Mouse (Mus musculus) embryo, embryonic 10 days (tissue): Measurements from ENCODE around the gene Herpud2.
"Not testable (repeated sequence)": the region's sequence is repeated elsewhere in the genome, so short reads cannot be mapped to it uniquely, and the experiment has no call there.

ENCODE experiments used
- DNase-seq: peaks from one replicate; pipeline ENCODE4 v3.0.0-alpha.2; 2015; ENCODE audit warnings: low spot score

The Herpud2 gene

GRCm38 (mm10) chr9:25145925-25146324 is 5.7 kb downstream of the Herpud2 start:
- DNase-seq: no peak

- no peak for DNase-seq
Measured at GRCm38 (mm10) chr9:25143950-25144349, 7.7 kb downstream of the Herpud2 start.

DNA sequence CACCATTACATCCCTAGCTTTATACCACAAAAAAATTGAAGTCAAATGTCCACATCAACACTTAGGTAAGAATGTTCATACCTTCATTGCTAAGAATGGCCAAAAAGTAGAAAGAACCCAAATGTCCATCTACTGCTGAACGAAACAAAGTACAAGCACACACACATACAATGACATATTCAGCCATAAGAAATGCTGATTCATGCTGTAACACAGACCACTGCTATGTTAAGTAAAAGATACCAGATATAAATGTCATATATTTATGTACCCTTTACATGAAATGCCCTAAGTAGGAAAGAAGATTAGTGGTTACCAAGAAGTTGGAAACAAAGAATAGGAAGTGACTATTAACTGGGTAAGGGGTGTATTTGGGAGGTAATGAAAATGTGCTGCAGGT is 8.6 kb downstream of the Herpud2 start:
- DNase-seq: no peak

- DNase-seq: no peak
Measured at GRCm38 (mm10) chr9:25142041-25142440, 9.6 kb downstream of the Herpud2 start.

DNA sequence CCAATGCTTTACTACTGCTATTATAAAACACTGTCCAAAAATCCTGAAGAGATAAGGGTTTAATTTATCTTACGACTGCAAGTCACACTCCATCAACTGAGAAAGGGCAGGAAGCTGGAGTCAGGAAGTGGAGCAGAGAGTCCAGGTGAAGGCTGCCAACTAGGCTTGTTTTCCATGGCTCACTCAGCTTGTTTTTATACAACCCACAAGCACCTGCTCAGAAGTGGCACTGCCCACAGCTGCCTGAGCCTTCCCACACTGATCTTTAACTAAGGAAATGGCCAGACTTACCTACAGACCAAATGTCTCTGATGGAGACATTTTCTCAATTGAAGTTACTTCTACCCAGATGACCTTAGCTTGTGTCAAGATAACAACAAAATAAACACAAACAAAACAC is 11.3 kb downstream of the Herpud2 start:
- DNase-seq: no peak

GRCm38 (mm10) chr9:25138900-25139299 is 12.7 kb downstream of the Herpud2 start:
- no peak for DNase-seq

DNA sequence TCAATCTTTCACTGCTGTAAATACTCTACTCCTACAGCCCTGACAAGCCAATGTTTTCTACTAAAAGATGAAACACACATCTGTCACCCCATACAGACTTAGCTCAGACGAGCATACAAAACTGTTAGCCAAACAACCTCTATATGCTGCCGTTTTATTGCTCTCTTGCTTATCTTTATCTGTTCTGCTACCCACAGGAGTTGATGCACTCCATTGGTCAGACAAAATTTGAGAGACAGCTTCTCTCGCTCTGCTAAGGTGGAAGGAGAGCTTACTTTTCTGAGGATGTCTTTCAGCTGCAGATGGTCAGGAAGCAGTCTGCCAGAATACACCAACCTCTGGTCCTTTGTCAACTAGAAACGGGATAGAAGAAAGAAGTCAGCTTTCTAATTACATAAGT is 18.7 kb downstream of the Herpud2 start:
- no peak for DNase-seq

DNA sequence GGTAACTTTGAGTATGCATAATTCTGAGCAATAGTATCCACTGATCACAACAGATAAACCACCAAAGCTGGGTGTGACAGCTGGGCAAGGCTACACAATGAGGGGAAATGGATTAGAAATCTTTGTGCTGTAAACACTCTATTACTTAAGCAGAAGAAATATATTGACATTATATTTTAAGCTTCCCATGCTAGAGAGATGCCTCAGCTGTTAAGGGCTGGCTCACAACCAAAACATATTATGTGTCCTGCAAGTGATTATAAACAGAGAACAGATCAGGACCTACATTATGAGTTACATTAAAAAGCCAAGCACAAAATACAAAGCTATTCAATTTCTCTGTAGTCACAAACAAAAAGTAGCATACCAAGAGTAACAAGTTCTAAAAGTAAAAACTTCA is 19.4 kb downstream of the Herpud2 start:
- no peak for DNase-seq

DNA sequence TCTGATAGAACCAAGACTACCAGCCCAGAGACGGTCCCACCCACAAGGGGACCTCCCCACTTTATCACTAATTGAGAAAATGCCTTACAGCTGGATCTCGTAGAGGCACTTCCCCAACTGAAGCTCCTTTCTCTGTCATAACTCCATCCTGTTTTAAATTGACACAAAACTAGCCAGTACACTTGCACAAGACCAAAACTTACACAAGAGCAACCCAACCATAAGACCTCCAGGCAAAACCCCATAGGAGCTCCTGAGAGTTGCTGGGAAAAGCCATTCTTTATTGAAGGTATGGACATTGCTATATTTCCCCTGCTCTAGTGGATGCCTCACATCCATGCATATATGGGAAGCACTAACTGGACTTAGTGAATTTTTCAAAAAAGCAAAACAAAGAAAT is 27.6 kb downstream of the Herpud2 start:
- DNase-seq: no peak

DNA sequence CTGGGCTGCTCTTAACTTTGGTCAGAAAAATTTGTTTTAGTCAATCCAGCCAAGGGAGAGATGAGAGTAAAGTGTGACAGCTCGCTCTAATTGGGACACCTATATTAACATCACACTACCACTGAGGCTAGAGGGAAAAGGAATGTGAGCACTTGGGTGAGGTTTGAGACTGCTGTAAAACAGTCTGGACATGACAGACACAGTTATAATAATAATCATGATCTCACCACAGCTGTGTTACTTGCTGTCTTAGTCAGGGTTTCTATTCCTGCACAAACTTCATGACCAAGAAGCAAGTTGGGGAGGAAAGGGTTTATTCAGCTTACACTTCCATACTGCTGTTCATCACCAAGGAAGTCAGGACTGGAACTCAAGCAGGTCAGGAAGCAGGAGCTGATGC is 28.0 kb downstream of the Herpud2 start:
- not testable (repeated sequence) for DNase-seq

- peak; percentile 71 for DNase-seq
Measured at GRCm38 (mm10) chr9:25104638-25105037, 47.0 kb downstream of the Herpud2 start.

GRCm38 (mm10) chr9:25102881-25103280 is 48.7 kb downstream of the Herpud2 start:
- no peak for DNase-seq

DNA sequence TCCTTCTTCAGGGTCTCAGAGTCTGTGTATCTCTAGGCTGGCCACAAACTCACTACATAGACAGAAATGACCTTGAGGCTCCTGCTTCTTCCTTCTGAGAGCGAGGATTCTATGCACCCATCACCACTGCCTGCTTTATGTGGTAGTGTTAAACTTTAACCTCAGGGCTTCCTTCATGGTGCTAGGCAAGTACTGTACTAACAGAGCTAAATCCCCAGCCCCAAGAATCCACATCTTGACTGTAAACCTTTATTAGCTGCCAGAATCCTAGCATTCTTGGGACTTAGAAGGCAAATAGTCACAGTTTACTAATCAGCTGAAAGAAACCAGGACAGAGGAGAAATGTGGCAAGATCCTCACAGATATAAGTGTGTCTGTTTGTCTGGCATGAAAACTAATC is 60.8 kb downstream of the Herpud2 start:
- no peak for DNase-seq

DNA sequence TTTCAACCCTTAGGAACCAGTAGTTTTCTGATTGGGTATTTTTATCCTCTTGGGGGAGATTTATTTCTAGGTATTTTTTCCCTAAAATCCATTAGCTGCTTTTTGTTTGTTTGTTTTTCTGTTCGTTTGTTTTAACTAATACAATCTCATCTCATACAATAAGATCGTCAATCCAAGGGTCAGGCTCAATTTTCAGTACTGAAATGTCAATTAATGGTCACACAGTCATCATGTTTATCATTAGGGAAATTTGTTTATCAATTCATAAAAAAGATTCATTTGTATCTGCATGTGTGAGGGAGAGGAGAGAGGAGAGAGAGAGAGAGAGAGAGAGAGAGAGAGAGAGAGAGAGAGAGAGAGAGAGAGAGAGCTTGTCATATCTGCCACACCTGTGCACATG is 62.5 kb downstream of the Herpud2 start, which contains the start of gene Gm10181:
TSS of gene Gm10181 (plus strand) at position 301 of the 400 bp plus-strand sequence.
- DNase-seq: no peak

DNA sequence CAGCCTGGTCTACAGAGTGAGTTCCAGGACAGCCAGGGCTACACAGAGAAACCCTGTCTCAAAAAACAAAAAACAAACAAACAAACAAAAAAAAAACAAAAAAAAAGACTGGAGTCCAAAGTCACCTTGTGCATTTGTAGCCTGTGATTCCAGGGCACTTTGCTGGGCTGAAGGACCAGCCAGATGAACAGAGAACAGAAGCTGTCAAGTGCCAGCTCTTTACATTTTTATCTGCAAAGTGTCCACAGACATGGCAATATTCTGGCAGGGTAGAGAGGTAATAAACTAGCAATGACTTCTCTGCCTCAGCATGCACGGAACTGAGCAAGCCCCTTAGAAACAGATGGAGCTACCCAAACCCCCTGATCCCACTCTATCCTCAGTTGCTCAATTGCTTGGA is 75.1 kb downstream of the Herpud2 start:
- no peak for DNase-seq

DNA sequence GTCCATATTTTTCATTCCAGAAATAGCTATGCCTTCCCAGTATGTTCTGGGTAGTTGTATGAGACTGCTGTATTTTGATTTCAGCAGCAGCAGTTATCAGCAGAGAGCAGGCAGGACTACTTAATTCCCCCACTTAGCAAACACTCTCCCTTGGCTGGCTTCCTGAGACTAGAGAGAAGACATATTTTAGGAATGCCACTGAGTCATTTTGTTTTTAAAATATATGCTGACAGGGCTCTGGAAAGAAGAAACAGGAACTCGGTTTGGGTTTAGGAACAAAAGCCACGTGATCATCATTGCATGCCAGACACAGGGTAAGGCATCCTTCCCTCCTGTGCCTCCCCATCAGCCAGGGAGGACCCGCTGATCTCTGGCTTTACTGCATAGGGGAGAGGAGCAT is 75.6 kb downstream of the Herpud2 start:
- no peak for DNase-seq

GRCm38 (mm10) chr9:25072666-25073065 is 79.0 kb downstream of the Herpud2 start:
- DNase-seq: no peak

- no peak for DNase-seq
Measured at GRCm38 (mm10) chr9:25058726-25059125, 92.9 kb downstream of the Herpud2 start.
